Mouse (Mus musculus) right cerebral cortex, adult 2 months (tissue): ENCODE data around the gene Nav2.

Experiments used
- DNase-seq, 2 experiments: peaks; one replicate each; pipeline ENCODE4 v3.0.0; 2021 to 2022; ENCODE audit warnings: low spot score in 2 of 2

Nav2 gene

DNA sequence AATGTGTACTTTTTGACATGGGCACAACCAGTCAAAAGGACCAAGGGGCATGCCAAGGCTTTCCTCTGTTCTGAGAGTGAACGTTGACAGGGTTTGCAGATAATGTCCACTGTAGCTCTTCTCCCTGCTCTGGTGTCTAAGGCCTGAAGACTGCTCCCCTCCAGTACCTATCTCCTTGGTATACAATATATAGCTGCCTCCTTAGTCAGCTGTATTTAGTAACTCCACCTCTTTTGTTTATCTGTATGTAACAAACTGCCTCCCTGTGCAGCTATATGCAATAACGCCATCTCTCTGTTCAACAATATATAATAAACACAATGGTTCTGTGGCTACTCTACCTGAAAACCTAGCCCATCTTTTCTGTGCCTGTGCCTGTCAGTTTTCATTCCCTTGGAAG lies 413.7 kb downstream of the Nav2 start:
- no peak for DNase-seq

DNA sequence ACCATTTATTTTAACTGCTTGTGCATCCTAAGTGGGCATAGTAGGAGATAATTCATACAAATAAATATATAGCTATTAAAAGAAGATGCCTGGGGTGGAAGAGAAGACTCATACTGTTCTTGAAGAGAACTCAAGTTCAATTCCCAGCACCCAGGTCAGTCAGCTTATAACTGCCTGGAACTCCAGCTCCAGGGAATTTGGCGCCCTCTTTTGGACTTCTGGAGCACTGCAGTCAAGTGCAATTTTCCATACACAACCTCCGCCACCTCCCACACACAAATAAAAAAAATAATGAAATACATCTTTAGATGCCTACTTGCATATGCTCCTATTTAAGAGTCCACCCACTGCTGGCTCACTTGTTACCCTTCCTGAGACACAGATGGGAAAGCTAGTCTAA lies 416.1 kb downstream of the Nav2 start:
- no peak for DNase-seq

GRCm38 (mm10) chr7:49326136-49326722 lies 417.7 kb downstream of the Nav2 start:
- no peak for DNase-seq

- DNase-seq, result no peak
These were observed 418.6 kb downstream of the Nav2 start for GRCm38 (mm10) chr7:49326967-49327742.

DNA sequence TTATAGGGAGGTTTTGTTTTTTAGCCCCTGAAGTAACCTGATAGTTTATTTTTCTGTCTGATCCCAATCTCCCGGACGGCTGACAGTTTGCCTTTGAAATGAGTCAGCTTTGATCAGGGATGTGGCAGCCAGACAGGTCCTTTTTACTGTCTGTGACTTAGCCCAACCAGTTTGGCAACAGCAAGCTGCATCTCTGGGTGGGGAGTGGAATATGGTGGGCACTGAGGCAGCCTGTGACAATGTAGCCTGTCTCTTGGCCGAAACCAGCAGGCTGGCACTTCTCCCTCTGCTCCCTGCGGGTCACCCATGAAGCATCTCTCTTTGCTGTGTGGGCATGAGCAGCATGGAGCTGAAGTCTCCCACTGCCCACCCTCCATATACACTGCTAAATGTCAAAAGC lies 421.7 kb downstream of the Nav2 start:
- no peak for DNase-seq

GRCm38 (mm10) chr7:49331939-49332338 lies 423.4 kb downstream of the Nav2 start:
- no peak for DNase-seq

DNA sequence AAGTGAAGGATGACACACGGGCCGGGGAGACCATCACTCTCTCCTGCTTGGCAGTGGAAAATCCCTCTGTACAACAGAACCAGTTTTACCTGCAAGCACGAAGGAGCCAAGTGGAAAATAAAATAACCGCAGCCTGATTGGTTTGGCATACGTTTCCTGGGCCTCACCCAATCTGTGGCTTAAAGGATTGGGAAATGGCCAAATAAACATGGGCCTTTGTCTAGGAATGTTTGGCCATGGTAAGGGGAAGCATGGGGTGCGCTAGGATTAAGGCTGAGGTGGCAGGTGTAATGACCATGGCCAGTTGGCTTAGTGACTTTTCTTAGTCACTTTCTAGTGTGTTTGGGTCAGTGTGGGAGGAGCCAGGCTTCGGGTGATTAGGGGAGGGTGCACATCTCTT lies 424.1 kb downstream of the Nav2 start:
- no peak for DNase-seq

GRCm38 (mm10) chr7:49334163-49334562 lies 425.6 kb downstream of the Nav2 start:
- no peak for DNase-seq

DNA sequence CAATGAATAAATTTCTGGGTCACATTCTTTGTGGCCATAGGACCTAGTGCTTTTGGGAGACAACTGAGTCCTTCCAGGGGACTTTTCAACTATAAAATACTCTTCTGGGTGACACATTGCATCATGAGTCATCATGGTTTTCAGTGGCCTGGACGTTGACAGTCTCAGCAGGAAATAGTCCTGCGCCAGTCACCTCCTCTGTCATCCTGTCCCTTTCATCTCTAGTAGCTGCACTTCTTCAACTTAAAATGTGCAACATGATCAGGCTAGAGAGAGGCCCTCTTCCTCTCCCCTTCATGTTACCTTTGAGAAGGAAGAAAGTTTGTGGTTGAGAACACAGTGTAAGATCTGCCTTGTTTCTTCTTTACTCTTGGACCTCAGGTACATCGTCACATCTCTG lies 426.5 kb downstream of the Nav2 start:
- no peak for DNase-seq

GRCm38 (mm10) chr7:49336725-49337124 lies 428.2 kb downstream of the Nav2 start:
- DNase-seq, result no peak

DNA sequence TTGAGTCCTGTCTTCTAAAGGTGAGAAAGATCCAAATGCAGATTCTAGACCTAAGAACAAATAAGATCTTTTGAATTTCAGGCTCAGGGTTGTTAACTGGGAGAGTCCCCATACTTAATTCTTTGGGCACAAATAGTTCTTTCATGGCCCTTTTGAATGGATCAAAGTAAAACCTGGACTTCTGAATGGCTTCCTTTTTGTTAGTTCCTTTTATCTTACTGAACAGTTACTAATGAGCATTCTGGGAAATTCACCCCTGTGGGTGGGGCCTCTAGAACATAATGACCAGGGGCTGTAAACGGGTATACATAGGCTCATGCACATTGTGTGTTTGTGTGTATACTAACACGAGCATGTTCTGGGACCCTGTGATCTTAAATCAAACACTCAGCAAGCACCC lies 429.2 kb downstream of the Nav2 start:
- no peak for DNase-seq

DNA sequence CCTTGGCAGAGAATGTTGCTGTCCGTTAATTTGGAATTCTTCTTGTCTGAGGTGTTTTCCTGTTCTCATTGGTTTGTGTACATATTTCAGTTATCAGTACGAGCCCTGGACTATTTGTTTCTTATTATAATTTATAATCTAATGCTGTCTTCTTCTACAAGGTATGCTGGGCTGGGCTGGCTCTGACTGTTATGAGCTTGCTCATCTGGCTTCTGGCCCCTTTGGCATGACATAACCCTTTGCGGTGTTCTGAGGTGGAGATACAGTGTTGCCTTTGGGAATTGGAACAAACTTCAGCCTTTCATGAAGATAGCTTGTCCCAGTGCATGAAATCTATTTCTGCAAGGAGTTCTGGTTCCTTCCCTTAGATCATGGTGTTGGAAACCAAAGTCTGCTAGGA lies 431.4 kb downstream of the Nav2 start:
- DNase-seq, result no peak

- DNase-seq, result no peak
These were observed 432.8 kb downstream of the Nav2 start for GRCm38 (mm10) chr7:49341151-49341918.

DNA sequence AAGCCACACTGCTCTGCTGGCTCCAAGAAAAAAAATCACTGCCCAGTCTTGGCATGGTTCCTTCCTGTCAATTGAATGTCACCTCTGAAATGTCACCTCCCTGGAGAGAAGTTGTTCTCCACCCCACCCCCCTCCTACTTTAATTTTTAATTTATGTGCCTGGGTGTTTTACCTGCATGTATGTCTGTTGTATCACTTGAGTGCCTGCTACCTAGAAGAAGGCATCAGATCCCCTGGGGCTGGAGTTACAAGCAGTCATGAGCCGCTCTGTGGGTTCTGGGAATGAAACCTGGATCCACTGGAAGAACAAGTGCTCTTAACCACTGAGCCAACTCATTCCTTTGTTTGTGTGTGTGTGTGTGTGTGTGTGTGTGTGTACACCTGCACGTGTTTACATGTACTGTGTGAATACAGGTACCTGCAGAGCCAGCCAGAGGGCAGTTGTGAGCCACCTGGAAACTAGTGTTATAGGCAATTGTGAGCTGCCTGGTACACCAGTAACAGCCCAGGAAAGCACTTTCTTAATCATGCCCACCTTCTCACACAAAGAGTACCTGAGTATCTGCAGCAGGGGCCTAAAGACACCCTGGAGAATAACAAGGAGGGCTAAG lies 433.5 kb downstream of the Nav2 start:
- no peak for DNase-seq

- no peak for DNase-seq
These were observed 434.1 kb downstream of the Nav2 start for GRCm38 (mm10) chr7:49342556-49343080.

GRCm38 (mm10) chr7:49343081-49343600 lies 434.6 kb downstream of the Nav2 start:
- no peak for DNase-seq

GRCm38 (mm10) chr7:49343752-49344484 lies 435.4 kb downstream of the Nav2 start:
- DNase-seq, result no peak

- no peak for DNase-seq
These were observed 439.1 kb downstream of the Nav2 start for GRCm38 (mm10) chr7:49347338-49348272.

DNA sequence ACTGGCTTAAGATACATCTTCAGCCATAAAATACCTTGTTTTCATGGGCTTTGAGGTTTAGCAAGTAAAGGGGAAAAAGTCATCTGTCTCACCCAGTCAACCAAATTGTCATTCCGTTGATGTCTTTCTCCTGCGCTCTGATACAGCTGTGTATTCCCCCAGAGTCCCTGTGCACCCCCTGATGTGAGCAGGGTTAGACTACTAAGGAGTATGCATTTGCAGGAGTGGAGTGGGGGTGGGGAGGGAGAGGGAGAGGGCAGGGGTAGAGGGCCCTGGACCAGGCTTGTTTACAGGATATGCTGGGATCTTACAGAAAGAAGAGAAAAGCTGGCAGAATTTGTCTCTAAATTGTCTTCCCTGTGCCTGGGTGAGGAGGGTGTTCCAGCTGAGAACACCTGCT lies 440.1 kb downstream of the Nav2 start:
- no peak for DNase-seq
